In genomic region chr2:181241602-181242313, GRCm38 (mm10) we compare ENCODE assay signal across 7 mouse cellular contexts. TPM values are rescaled to one million over a fixed set of nuclear protein-coding genes. Genes with fewer than 3 reads are reported as not detected.
DNase-seq lines count a peak whose midpoint lies in the region; TF ChIP-seq lines count a peak whose summit lies in the region.

Gene Helz2 (minus strand): TSS chr2:181242027.

- peak within 1 kb of the TSS; percentile 75 for H3K27ac ChIP-seq in spleen, adult 2 months (ENCODE audit: insufficient read depth, low read length)

- DNase-seq in MN1 (ENCODE audit: low spot score): peak; percentile 53
- DNase-seq in c-Kit-negative CD71-positive TER-119-positive erythroid progenitor cells, embryonic 14.5 days (ENCODE audit: low read depth, low spot score): peak; percentile 32
- DNase-seq in heart, adult 9 months (ENCODE audit: low spot score in 2 of 2): peak; percentile 76 to 80
- DNase-seq in kidney, adult 9 months: peak; percentile 55
- DNase-seq in lung, postnatal 14 days: peak; percentile 71
- peak; percentile 69 to 71 for DNase-seq in spleen, adult 2 months (ENCODE audit: low read depth in 1 of 2, low spot score in 2 of 2)
- no peak for DNase-seq in frontal cortex, postnatal 36 days (ENCODE audit: low spot score in 2 of 2)

- 2% methylated on average over 16 of the region's 16 CpGs for WGBS in spleen, adult 2 months

- peak; percentile 84 for TF ChIP-seq POLR2A in spleen, adult 2 months (IDR thresholded peaks at IDR 0.05; ENCODE audit: low read depth, low read length)

- peak within 1 kb of the TSS; percentile 88 for H3K4me3 ChIP-seq in spleen, adult 2 months (ENCODE audit: extremely low read depth, insufficient read depth, insufficient read length)

- no peak for TF ChIP-seq CTCF in spleen, adult 2 months (IDR thresholded peaks at IDR 0.05; ENCODE audit: extremely low read depth, insufficient read depth, insufficient read length, insufficient replicate concordance)

- H3K4me1 ChIP-seq in spleen, adult 2 months (ENCODE audit: control insufficient read depth, insufficient read depth, insufficient read length): peaks cover 36% of the 10 kb centered on the region

- H3K36me3 ChIP-seq in spleen, adult 2 months (ENCODE audit: control insufficient read depth, insufficient read depth, low read length): peaks cover 28% of the 10 kb centered on the region

- no peaks in the 10 kb centered on the region for H3K27me3 ChIP-seq in spleen, adult 2 months (ENCODE audit: control insufficient read depth, insufficient read depth, low read length)

RNA-seq across cellular contexts. Expression of gene Helz2, which starts in this region (rescaled TPM):
- 101 and 132 TPM in 2 replicates for polyA plus RNA-seq in spleen, adult 2 months (2012; rRNA removed)

Comparison
In these comparisons a context has a peak if more than half of its experiments do, and no peak if none do; other contexts are left out.
1. DNase-seq: peak in MN1 (single experiment), c-Kit-negative CD71-positive TER-119-positive erythroid progenitor cells, embryonic 14.5 days (single experiment), heart, adult 9 months (2 of 2), kidney, adult 9 months (single experiment), lung, postnatal 14 days (single experiment) and spleen, adult 2 months (2 of 2); none in frontal cortex, postnatal 36 days (0 of 2).